Mouse (Mus musculus): ENCODE data around the gene Pcyt1a. TPM values are rescaled to one million over a fixed set of nuclear protein-coding genes. Genes with fewer than 3 reads are reported as not detected.
"Not testable (repeated sequence)": the region's sequence is repeated elsewhere in the genome, so short reads cannot be mapped to it uniquely, and the experiment has no call there.

Gene Pcyt1a
- total RNA-seq, 2 experiments from 2014 or later = 121 to 128 TPM

DNA sequence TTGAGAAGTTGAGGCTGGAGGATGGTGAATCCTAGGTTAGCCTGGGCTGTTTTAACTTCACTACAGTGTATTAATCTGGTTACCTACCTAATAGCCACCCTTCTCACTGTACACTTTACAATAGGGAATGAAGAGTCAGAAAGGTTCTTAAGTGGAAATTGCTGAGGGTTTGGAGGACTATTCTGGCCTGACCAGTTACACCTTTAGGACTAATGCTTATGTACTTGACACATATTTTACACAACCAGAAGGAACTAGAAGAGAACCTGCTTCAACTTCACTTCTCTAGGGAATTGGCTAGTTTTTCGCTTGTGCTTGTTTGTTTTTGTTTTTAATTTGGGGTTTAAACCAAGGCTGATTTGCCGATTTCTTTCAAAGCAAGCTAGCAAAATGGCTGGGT is 2.4 kb downstream of the Pcyt1a start:
- DNase-seq = no peak

- DNase-seq = peak; percentile 65 to 81
Measured at GRCm38 (mm10) chr16:32434066-32434465, 3.3 kb downstream of the Pcyt1a start.

DNA sequence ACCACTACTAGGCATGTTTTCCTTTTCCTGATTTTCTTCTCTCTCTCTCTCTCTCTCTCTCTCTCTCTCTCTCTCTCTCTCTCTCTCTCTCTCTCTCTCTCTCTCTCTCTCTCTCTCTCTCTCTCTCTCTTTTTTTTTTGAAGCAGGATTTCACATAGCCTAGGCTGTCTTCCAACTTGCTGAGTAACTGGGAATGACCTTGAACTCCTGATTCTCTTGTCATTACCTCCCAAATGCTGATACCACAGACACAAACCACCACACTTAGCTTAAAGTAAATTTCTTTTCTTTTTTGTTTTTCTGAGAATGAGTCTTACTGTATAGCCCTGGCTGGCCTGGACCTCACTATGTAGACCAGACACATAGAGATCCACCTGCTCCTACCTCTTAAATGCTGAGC is 4.0 kb downstream of the Pcyt1a start:
- no peak for DNase-seq

DNA sequence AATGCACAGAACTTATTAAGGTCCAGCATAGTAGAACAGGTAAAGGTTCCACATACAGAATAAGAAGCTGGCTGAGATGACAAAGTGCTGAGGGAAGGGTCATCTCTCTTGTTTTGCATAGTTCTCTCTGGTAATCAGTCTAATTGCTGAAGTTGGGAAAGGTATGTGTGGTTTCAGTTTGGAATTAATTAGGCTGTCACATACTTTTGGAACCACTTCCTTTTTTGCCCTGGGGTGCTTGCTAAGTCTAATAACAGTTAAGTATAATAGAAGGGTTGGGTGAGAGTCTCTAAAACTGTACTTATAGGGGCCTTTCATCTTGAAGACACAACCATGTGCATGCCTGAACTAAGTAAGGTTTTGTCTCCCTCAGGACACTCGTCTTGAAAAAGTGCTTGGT is 5.9 kb downstream of the Pcyt1a start:
- no peak for DNase-seq

DNA sequence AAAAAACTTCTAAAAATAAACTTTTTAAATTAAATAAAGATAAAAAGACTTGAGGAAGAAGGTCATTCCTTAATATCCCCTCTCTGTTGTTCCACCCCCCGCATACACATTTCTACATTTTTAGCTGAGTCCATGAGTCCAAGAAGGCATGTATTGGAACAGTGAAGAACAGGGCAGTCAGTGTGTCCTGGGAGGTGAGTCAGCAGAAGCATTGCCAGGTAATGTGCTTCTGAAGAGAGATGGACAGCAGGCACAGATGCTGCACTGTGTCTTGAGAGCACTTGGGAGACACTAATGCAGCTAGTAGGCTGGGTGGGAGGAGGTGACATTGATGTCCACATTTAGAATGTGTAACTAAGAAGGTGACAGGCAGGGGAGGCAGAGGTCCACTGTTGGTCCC is 6.5 kb downstream of the Pcyt1a start:
- no peak for DNase-seq

- no peak for DNase-seq
Measured at GRCm38 (mm10) chr16:32441432-32441831, 10.7 kb downstream of the Pcyt1a start.

- DNase-seq = not testable (repeated sequence)
Measured at GRCm38 (mm10) chr16:32444615-32445014, 13.9 kb downstream of the Pcyt1a start.

GRCm38 (mm10) chr16:32445558-32445957 is 14.8 kb downstream of the Pcyt1a start:
- DNase-seq = no peak

DNA sequence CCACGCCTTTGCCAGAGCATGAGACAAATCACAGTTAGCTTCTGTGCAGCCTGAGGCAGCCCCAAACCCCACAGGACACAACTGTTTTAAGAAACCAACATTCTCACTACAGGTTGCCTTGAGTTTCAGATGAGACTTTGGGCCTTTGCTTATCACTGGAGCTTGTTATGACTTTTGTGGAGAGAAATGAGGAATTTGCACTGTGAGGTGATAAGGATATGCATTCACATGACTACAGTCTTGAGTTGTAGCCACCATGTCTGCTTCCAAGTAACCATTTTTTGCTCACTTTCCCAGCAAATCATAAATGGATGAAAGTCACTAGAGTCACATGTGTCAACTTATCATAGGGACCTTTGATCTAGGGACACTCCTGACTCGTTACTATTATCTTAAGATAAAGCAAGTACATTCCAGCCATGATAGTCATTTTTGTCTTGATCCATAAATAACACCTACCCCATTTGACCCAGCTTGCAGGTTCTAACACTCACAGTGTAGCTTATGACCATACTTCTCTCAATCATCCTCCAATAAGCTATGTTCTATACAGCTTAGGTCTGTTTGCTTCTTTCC is 15.9 kb downstream of the Pcyt1a start:
- no peak for DNase-seq

- DNase-seq = no peak
Measured at GRCm38 (mm10) chr16:32449665-32450064, 18.9 kb downstream of the Pcyt1a start.

DNA sequence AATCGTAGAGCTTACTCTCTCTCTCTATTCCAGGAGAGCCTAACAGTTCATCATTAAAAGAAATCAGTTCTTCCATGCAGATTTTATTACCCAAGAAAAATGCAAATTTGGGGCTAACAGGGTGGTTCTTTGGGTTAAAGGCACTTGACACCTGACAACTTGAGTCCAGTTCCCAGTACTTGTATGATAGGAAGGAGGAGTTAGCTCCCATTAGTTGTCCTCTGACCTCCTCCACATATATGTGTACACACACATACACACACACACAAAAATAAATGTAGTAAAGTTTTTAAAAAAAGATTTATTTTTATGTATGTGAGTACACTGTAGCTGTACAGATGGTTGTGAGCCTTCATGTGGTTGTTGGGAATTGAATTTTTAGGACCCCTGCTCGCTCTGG is 19.4 kb downstream of the Pcyt1a start:
- DNase-seq = no peak

DNA sequence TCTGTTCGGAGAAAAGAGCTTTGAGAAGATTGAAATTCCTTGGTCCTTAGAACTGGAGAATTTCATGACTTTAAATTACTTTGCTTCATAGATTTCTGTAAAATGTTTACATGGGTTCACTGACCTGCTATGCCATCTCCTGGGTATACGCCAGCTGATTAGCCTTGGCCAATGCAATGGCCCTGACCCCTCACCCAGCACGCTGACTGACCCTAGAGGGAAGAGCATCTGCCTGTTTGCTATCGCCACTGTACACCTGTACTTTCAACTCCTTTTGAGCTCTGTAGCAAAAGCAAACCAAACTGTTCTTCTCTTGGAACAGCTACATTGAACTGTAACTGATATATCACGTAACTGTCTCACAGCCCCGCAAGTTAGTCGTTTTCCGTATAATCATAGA is 22.4 kb downstream of the Pcyt1a start:
- no peak for DNase-seq

DNA sequence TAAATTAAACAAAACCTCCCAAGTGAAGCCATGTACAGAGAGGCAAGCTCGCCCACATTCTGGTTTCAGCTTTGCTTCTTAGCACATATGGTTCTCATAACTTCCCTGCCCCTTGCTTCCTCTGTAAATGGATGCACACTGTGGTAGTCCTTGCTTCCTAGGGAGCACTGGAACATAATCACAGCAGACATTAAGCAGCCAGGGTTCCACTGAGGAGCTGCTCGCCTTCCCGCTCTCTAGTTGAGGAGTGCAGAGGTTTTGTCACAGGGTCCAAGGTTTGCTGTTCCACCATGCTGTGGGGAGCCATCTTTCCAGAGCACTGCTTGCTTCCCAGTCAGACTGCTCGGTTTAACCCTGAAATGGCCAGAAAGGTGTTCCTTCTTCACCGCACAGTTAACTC is 23.9 kb downstream of the Pcyt1a start:
- no peak for DNase-seq

GRCm38 (mm10) chr16:32456086-32456485 is 25.4 kb downstream of the Pcyt1a start:
- no peak for DNase-seq

GRCm38 (mm10) chr16:32456761-32457160 is 26.0 kb downstream of the Pcyt1a start:
- DNase-seq = no peak

- DNase-seq = peak; percentile 81 to 86
Measured at GRCm38 (mm10) chr16:32457589-32458386, 27.1 kb downstream of the Pcyt1a start.

- no peak for DNase-seq
Measured at GRCm38 (mm10) chr16:32460518-32460917, 29.8 kb downstream of the Pcyt1a start.

- no peak for DNase-seq
Measured at GRCm38 (mm10) chr16:32461713-32462112, 31.0 kb downstream of the Pcyt1a start.

DNA sequence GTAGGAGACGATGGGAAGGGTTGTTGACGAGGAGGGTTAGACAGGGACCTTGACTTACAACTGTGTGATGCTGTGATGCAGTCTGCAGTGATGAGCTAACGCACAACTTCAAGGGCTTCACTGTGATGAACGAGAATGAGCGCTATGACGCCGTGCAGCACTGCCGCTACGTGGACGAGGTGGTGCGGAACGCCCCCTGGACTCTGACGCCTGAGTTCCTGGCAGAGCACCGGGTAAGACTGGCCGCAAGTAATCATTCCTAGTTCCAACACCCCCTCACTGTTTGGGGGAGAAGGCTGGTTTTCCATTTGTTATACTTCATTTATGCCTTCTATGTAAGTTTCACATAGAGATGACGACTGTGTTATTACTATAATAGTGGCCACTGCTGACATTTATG is 32.2 kb downstream of the Pcyt1a start:
- no peak for DNase-seq

DNA sequence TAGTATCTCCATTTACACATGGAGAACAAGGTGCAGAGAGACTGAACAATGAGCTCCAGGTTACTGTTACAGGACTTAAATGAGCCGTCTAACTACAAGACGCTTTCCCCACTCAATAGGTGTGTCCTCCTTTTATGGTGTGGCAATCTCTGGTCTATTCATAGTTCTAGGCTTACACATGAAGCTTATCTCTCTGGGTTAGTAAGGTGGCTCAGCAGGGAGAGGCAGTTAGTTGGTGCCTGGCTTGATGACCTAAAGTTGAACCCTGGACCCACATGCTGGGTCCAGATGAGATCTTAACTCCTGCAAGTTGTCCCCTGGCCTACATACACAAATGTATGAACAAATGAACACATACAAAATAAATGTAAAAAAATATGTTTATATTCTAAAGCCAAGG is 32.7 kb downstream of the Pcyt1a start:
- DNase-seq = no peak

GRCm38 (mm10) chr16:32464908-32465307 is 34.2 kb downstream of the Pcyt1a start:
- DNase-seq = no peak

- DNase-seq = no peak
Measured at GRCm38 (mm10) chr16:32468488-32468887, 37.8 kb downstream of the Pcyt1a start.

DNA sequence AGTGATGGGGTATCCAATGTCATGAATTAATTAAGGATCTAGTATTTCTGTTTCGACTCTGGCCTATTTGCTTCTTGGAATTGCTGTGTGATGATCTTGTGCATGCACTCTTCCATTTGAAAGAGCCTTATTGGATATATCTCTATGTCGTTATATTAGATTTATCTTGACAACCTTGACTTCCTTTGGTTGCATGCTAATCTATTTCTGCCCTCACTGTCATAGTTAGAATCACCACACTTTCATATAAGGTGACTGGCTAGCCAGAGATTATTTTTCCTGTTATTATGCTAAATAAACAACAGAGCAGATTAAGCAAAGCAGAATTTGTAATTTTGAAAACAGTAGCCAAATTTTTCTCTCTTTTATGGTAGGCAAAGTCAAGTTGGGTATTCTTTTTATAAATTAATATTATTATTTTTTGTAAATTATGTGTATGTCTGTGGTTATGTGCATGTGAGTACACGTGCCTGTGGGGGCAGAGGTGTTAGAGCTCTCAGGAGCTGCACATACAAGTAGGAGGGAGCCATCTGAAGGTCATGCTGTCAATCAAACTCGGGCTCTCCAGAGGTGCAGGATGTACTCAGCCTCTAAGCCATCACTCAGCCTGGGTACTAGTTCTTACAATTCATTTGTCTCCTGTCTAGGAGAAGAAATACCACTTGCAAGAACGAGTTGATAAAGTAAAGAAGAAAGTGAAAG is 38.8 kb downstream of the Pcyt1a start:
- no peak for DNase-seq

Measured in heart, adult 18-20 months (tissue).